Comparison of ENCODE assay signal across 27 mouse cellular contexts in genomic region chr1:176870501-176870900, GRCm38 (mm10).
"Had no signal": no experiment of that assay in that cellular context is flagged by ENCODE, and none has a peak within 500 bp of the region (broad histone marks: within the 10 kb centered on the region; RNA-seq: fewer than 3 reads in every experiment).

No protein-coding gene starts in this region.

- H3K9me3 ChIP-seq: embryonic facial prominence, embryonic 10.5 days; embryonic facial prominence, embryonic 12.5 days; embryonic facial prominence, embryonic 13.5 days; embryonic facial prominence, embryonic 15.5 days; forebrain, embryonic 10.5 days; forebrain, embryonic 12.5 days; forebrain, embryonic 13.5 days; forebrain, embryonic 15.5 days had no signal

- ATAC-seq: forebrain, embryonic 13.5 days; forebrain, embryonic 14.5 days; forebrain, embryonic 15.5 days; forebrain, embryonic 16.5 days; forebrain, postnatal 0 days had no signal

- H3K27me3 ChIP-seq: embryonic facial prominence, embryonic 12.5 days; embryonic facial prominence, embryonic 13.5 days; embryonic facial prominence, embryonic 15.5 days; forebrain, embryonic 12.5 days; forebrain, embryonic 13.5 days; forebrain, embryonic 15.5 days had no signal

- H3K9ac ChIP-seq: embryonic facial prominence, embryonic 12.5 days; embryonic facial prominence, embryonic 13.5 days; embryonic facial prominence, embryonic 15.5 days; forebrain, embryonic 12.5 days; forebrain, embryonic 13.5 days; forebrain, embryonic 15.5 days; forebrain, postnatal 0 days had no signal

- H3K4me2 ChIP-seq: embryonic facial prominence, embryonic 12.5 days; embryonic facial prominence, embryonic 13.5 days; embryonic facial prominence, embryonic 15.5 days; forebrain, embryonic 12.5 days; forebrain, embryonic 13.5 days; forebrain, embryonic 15.5 days had no signal

- H3K4me3 ChIP-seq: embryonic facial prominence, embryonic 10.5 days; embryonic facial prominence, embryonic 12.5 days; embryonic facial prominence, embryonic 13.5 days; embryonic facial prominence, embryonic 15.5 days; erythroblast, embryonic 14.5 days; forebrain, embryonic 10.5 days; forebrain, embryonic 12.5 days; forebrain, embryonic 13.5 days; forebrain, embryonic 15.5 days; gastrocnemius, adult 2 months had no signal

- H3K27ac ChIP-seq: embryonic facial prominence, embryonic 10.5 days; embryonic facial prominence, embryonic 12.5 days; embryonic facial prominence, embryonic 13.5 days; embryonic facial prominence, embryonic 15.5 days; forebrain, embryonic 10.5 days; forebrain, embryonic 12.5 days; forebrain, embryonic 13.5 days; forebrain, embryonic 15.5 days; gastrocnemius, adult 2 months had no signal

- H3K36me3 ChIP-seq: embryonic facial prominence, embryonic 12.5 days; forebrain, embryonic 10.5 days; forebrain, embryonic 12.5 days; forebrain, embryonic 15.5 days had no signal

- H3K4me1 ChIP-seq: forebrain, embryonic 12.5 days; forebrain, embryonic 13.5 days; forebrain, embryonic 15.5 days had no signal

- DNase-seq: cerebellum, adult 2 months; cerebellum, adult 8-10 months; cerebellum, adult 9-10 months; cerebellum, adult 9-11 months; cerebellum, postnatal 10 days; cerebellum, postnatal 14 days; cerebellum, postnatal 25 days; cerebellum, postnatal 36 days; embryo, embryonic 11 days; forebrain, postnatal 0 days; gastrocnemius, adult 2 months; gastrocnemius, postnatal 10 days; gastrocnemius, postnatal 14 days; gastrocnemius, postnatal 25 days; gastrocnemius, postnatal 36 days; heart, adult 18-20 months had no signal
